Mouse (Mus musculus): ENCODE measurements around the gene C1qtnf4. TPM values are rescaled to one million over a fixed set of nuclear protein-coding genes. Genes with fewer than 3 reads are reported as not detected.
A peak's percentile ranks its signal among the peaks of the same experiment; 100 is the strongest.

Gene C1qtnf4
- polyA plus RNA-seq, 1 experiment from 2014 or later = 11.3 TPM

- DNase-seq (ENCODE audit: low spot score) = no peak
- peaks cover 18% of the 10 kb centered on the region for H3K4me1 ChIP-seq (replicated peaks; ENCODE audit: control insufficient read depth, insufficient read depth, low read length)
- no peaks in the 10 kb centered on the region for H3K9me3 ChIP-seq (ENCODE audit: control insufficient read depth, low read length)
- no peak overlapping the region for H3K4me2 ChIP-seq (ENCODE audit: low read length)
- no peak overlapping the region for H3K27ac ChIP-seq (ENCODE audit: low read depth)
- no peak overlapping the region for H3K9ac ChIP-seq (ENCODE audit: low read length)
- ATAC-seq (replicated peaks; ENCODE audit: low FRiP score, low TSS enrichment, low read depth) = no peak
- H3K27me3 ChIP-seq (replicated peaks; ENCODE audit: control insufficient read depth, insufficient read depth, low read length) = no peaks in the 10 kb centered on the region
- no peak overlapping the region for H3K4me3 ChIP-seq (ENCODE audit: low read depth, low read length)
- WGBS = 82% methylated on average over 2 of the region's 2 CpGs
- peaks cover 56% of the 10 kb centered on the region for H3K36me3 ChIP-seq (ENCODE audit: control insufficient read depth, insufficient read depth, low read length)
These were observed 28.0 kb downstream of the C1qtnf4 start for GRCm38 (mm10) chr2:90913671-90914070.

GRCm38 (mm10) chr2:90915516-90915915, 29.9 kb downstream of the C1qtnf4 start:
- Histone ChIP-seq H3K9me3 (ENCODE audit: control insufficient read depth, low read length) (no peaks in the 10 kb centered on the region), H3K27me3 (replicated peaks; ENCODE audit: control insufficient read depth, insufficient read depth, low read length) (no peaks in the 10 kb centered on the region), H3K27ac (ENCODE audit: low read depth) (no peak overlapping the region), H3K4me2 (ENCODE audit: low read length) (peak overlapping the region; percentile 86; the same call in 1 of the 2 replicates), H3K9ac (ENCODE audit: low read length) (no peak overlapping the region), H3K4me1 (replicated peaks; ENCODE audit: control insufficient read depth, insufficient read depth, low read length) (peaks cover 18% of the 10 kb centered on the region), H3K4me3 (ENCODE audit: low read depth, low read length) (no peak overlapping the region), H3K36me3 (ENCODE audit: control insufficient read depth, insufficient read depth, low read length) (peaks cover 38% of the 10 kb centered on the region)
- ATAC-seq (replicated peaks; ENCODE audit: low FRiP score, low TSS enrichment, low read depth) (no peak), DNase-seq (ENCODE audit: low spot score) (no peak)
- 70% methylated on average over 1 of the region's 1 CpGs for WGBS

GRCm38 (mm10) chr2:90916560-90917232, 31.0 kb downstream of the C1qtnf4 start:
- WGBS = 22% methylated on average over 7 of the region's 7 CpGs
- peak; percentile 16; the same call in 1 of the 2 replicates for ATAC-seq (replicated peaks; ENCODE audit: low FRiP score, low TSS enrichment, low read depth)
- DNase-seq (ENCODE audit: low spot score) = no peak

GRCm38 (mm10) chr2:90917233-90917998, 31.8 kb downstream of the C1qtnf4 start:
- peak; percentile 87 for ATAC-seq (replicated peaks; ENCODE audit: low FRiP score, low TSS enrichment, low read depth)
- Histone ChIP-seq H3K27ac (ENCODE audit: low read depth) (peak overlapping the region; percentile 94), H3K4me3 (ENCODE audit: low read depth, low read length) (peak overlapping the region; percentile 64), H3K9ac (ENCODE audit: low read length) (peak overlapping the region; percentile 98), H3K27me3 (replicated peaks; ENCODE audit: control insufficient read depth, insufficient read depth, low read length) (no peaks in the 10 kb centered on the region), H3K36me3 (ENCODE audit: control insufficient read depth, insufficient read depth, low read length) (peaks cover 20% of the 10 kb centered on the region), H3K4me1 (replicated peaks; ENCODE audit: control insufficient read depth, insufficient read depth, low read length) (peaks cover 18% of the 10 kb centered on the region), H3K9me3 (ENCODE audit: control insufficient read depth, low read length) (no peaks in the 10 kb centered on the region), H3K4me2 (ENCODE audit: low read length) (peak overlapping the region; percentile 86)
- WGBS = under 1% methylated on average over 62 of the region's 73 CpGs
- DNase-seq (ENCODE audit: low spot score) = peak; percentile 92

More at GRCm38 (mm10) chr2:90916560-90917232, 31.0 kb downstream of the C1qtnf4 start:
- no peaks in the 10 kb centered on the region for H3K9me3 ChIP-seq (ENCODE audit: control insufficient read depth, low read length)
- no peaks in the 10 kb centered on the region for H3K27me3 ChIP-seq (replicated peaks; ENCODE audit: control insufficient read depth, insufficient read depth, low read length)
- H3K4me2 ChIP-seq (ENCODE audit: low read length) = peak overlapping the region; percentile 86
- peak overlapping the region; percentile 94 for H3K27ac ChIP-seq (ENCODE audit: low read depth)
- peak overlapping the region; percentile 64 for H3K4me3 ChIP-seq (ENCODE audit: low read depth, low read length)
- H3K4me1 ChIP-seq (replicated peaks; ENCODE audit: control insufficient read depth, insufficient read depth, low read length) = peaks cover 18% of the 10 kb centered on the region
- peaks cover 26% of the 10 kb centered on the region for H3K36me3 ChIP-seq (ENCODE audit: control insufficient read depth, insufficient read depth, low read length)
- H3K9ac ChIP-seq (ENCODE audit: low read length) = peak overlapping the region; percentile 98

GRCm38 (mm10) chr2:90917999-90918698, 32.5 kb downstream of the C1qtnf4 start:
- Histone ChIP-seq H3K4me3 (ENCODE audit: low read depth, low read length) (peak overlapping the region; percentile 64), H3K36me3 (ENCODE audit: control insufficient read depth, insufficient read depth, low read length) (peaks cover 13% of the 10 kb centered on the region), H3K27me3 (replicated peaks; ENCODE audit: control insufficient read depth, insufficient read depth, low read length) (no peaks in the 10 kb centered on the region), H3K27ac (ENCODE audit: low read depth) (peak overlapping the region; percentile 94), H3K4me1 (replicated peaks; ENCODE audit: control insufficient read depth, insufficient read depth, low read length) (peaks cover 18% of the 10 kb centered on the region), H3K4me2 (ENCODE audit: low read length) (peak overlapping the region; percentile 86), H3K9ac (ENCODE audit: low read length) (peak overlapping the region; percentile 98), H3K9me3 (ENCODE audit: control insufficient read depth, low read length) (no peaks in the 10 kb centered on the region)
- ATAC-seq (replicated peaks; ENCODE audit: low FRiP score, low TSS enrichment, low read depth) (peak; percentile 83), DNase-seq (ENCODE audit: low spot score) (peak; percentile 74)
- WGBS = 11% methylated on average over 16 of the region's 16 CpGs

GRCm38 (mm10) chr2:90921178-90921577, 35.5 kb downstream of the C1qtnf4 start:
- 83% methylated on average over 1 of the region's 1 CpGs for WGBS
- no peak overlapping the region for H3K9ac ChIP-seq (ENCODE audit: low read length)

GRCm38 (mm10) chr2:90922636-90923035, 37.0 kb downstream of the C1qtnf4 start:
- ATAC-seq (replicated peaks; ENCODE audit: low FRiP score, low TSS enrichment, low read depth) (no peak), DNase-seq (ENCODE audit: low spot score) (no peak)
- H3K4me2 ChIP-seq (ENCODE audit: low read length) = no peak overlapping the region
- no peaks in the 10 kb centered on the region for H3K9me3 ChIP-seq (ENCODE audit: control insufficient read depth, low read length)
- H3K9ac ChIP-seq (ENCODE audit: low read length) = no peak overlapping the region
- peaks cover 5% of the 10 kb centered on the region; the same call in 1 of the 2 replicates for H3K4me1 ChIP-seq (replicated peaks; ENCODE audit: control insufficient read depth, insufficient read depth, low read length)
- 96% methylated on average over 2 of the region's 2 CpGs for WGBS
- H3K27ac ChIP-seq (ENCODE audit: low read depth) = no peak overlapping the region
- H3K27me3 ChIP-seq (replicated peaks; ENCODE audit: control insufficient read depth, insufficient read depth, low read length) = no peaks in the 10 kb centered on the region
- H3K4me3 ChIP-seq (ENCODE audit: low read depth, low read length) = no peak overlapping the region
- no peaks in the 10 kb centered on the region for H3K36me3 ChIP-seq (ENCODE audit: control insufficient read depth, insufficient read depth, low read length)

More at GRCm38 (mm10) chr2:90921178-90921577, 35.5 kb downstream of the C1qtnf4 start:
- ATAC-seq (replicated peaks; ENCODE audit: low FRiP score, low TSS enrichment, low read depth) (no peak), DNase-seq (ENCODE audit: low spot score) (no peak)
- Histone ChIP-seq H3K27me3 (replicated peaks; ENCODE audit: control insufficient read depth, insufficient read depth, low read length) (no peaks in the 10 kb centered on the region), H3K9me3 (ENCODE audit: control insufficient read depth, low read length) (no peaks in the 10 kb centered on the region), H3K27ac (ENCODE audit: low read depth) (no peak overlapping the region), H3K4me3 (ENCODE audit: low read depth, low read length) (no peak overlapping the region), H3K4me2 (ENCODE audit: low read length) (no peak overlapping the region), H3K4me1 (replicated peaks; ENCODE audit: control insufficient read depth, insufficient read depth, low read length) (peaks cover 11% of the 10 kb centered on the region), H3K36me3 (ENCODE audit: control insufficient read depth, insufficient read depth, low read length) (no peaks in the 10 kb centered on the region)

GRCm38 (mm10) chr2:90928566-90928965, 42.9 kb downstream of the C1qtnf4 start:
- Histone ChIP-seq H3K4me3 (ENCODE audit: low read depth, low read length) (no peak overlapping the region), H3K27ac (ENCODE audit: low read depth) (no peak overlapping the region), H3K9me3 (ENCODE audit: control insufficient read depth, low read length) (no peaks in the 10 kb centered on the region), H3K4me2 (ENCODE audit: low read length) (no peak overlapping the region), H3K9ac (ENCODE audit: low read length) (no peak overlapping the region), H3K4me1 (replicated peaks; ENCODE audit: control insufficient read depth, insufficient read depth, low read length) (no peaks in the 10 kb centered on the region), H3K27me3 (replicated peaks; ENCODE audit: control insufficient read depth, insufficient read depth, low read length) (no peaks in the 10 kb centered on the region), H3K36me3 (ENCODE audit: control insufficient read depth, insufficient read depth, low read length) (no peaks in the 10 kb centered on the region)
- 82% methylated on average over 13 of the region's 13 CpGs for WGBS
- DNase-seq (ENCODE audit: low spot score) (no peak), ATAC-seq (replicated peaks; ENCODE audit: low FRiP score, low TSS enrichment, low read depth) (no peak)

All from intestine, embryonic 14.5 days (tissue).